Mouse (Mus musculus) ovary, adult 10 weeks (tissue): ENCODE data around the gene Tnnt1. TPM values are rescaled to one million over a fixed set of nuclear protein-coding genes. Genes with fewer than 3 reads are reported as not detected.

Source experiments
- polyA plus RNA-seq: library from polyadenylated mRNA; stranded (reverse); fragments of 350-450 nt; fragmentation: Illumina TruSeq; extraction: RNeasy Lipid Tissue Mini Kit (QIAGEN cat#74804); gene quantifications from one replicate; pipeline ENCODE4 v1.2.3, GENCODE M21; 2014

Tnnt1 gene
- 0.74 TPM for polyA plus RNA-seq

DNA sequence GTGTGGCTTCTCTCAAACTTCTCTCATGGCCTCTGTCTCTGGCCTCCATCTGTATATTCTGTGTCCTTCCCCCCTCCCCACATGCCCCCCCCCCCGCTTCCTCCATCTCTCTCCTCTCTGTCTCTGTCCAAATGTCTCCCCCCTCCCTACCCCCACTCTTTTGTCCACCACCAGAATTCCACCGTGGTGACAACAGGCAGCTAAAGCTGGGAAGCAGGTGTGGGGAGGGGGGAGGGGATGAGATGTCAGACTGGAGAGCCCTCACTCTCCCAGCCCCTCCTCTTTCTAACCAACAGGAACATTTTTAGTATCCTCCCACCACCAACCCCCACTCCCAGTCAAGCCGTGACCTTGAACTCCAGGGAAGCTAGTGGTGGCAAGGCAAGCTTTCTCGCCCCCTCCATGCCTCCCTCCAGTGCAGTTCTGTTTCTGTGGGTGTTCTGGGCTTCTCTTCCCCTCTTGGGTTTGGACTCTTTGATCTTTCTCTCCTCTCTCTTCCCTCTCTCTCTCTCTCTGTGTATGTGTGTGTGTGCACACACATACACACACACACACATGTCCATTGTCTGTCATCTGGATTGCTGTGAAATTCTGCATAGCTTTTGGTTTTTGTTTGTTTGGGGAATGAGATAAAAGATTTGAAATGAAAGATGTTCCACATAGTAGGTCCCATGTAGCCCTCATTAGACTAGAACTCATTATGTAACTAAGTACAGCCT, at the start of gene Tnnt1:
Tnnt1 (minus strand) TSS at position 51 of the 719 bp plus-strand sequence.

DNA sequence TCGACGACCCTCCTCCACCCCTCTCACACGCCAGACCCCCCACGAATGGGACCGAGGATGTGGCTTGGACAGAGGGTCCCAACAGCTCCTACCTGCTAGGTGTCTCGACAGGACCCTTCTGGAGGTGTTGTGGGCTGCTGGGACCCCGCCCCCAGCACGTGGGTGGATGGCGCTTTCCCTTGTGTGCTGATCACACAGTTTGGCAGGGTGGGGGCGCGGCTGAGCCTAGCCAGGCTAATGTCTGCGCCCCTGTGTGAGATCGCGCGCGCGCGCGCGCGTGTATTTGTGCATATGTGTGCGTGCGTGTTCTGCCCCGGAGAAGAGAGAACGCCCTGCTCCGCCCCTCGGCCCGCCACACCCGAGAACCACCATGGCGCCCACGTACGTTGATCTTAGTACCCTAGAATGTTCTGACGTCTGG, 31.0 kb upstream of the Tnnt1 start, which contains the start of gene Syt5:
Syt5 (minus strand) TSS at position 321 of the 421 bp plus-strand sequence.

DNA sequence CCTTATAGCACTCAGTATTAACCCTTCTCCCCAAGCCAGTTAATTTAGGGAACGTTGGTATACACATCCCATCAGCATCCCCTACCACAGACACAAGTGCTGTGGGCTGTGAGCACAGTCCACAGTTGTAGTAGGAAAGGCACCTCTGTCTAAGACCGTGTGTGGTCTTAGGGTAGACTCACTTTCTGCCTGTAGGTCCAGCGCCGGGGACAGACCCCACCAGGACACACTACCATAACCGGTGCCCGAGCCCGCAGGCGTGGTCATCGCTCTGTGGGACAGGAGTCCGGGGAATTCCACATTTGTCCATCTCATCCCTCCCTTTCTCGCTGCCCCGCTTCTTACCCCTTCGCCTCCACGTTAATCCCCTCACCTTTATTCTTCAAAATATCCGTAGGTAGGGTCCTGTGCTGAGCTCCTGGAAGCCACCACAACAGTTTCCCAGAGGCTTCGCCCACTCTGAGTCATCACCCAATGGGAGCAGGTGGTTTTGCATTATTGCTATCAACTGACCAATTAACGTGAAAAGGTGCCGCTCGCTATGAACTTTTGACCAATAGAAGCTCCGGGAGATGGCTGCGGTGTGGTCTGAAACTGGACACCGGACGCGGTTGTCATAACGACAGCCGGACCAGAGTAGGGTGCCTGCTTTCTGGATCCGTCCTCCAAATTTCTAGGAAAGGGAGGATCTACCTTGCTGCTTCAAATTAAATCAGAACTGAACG, 16.0 kb upstream of the Tnnt1 start, which contains the start of gene Dnaaf3:
Dnaaf3 (minus strand) TSS at position 449 of the 725 bp plus-strand sequence.

DNA sequence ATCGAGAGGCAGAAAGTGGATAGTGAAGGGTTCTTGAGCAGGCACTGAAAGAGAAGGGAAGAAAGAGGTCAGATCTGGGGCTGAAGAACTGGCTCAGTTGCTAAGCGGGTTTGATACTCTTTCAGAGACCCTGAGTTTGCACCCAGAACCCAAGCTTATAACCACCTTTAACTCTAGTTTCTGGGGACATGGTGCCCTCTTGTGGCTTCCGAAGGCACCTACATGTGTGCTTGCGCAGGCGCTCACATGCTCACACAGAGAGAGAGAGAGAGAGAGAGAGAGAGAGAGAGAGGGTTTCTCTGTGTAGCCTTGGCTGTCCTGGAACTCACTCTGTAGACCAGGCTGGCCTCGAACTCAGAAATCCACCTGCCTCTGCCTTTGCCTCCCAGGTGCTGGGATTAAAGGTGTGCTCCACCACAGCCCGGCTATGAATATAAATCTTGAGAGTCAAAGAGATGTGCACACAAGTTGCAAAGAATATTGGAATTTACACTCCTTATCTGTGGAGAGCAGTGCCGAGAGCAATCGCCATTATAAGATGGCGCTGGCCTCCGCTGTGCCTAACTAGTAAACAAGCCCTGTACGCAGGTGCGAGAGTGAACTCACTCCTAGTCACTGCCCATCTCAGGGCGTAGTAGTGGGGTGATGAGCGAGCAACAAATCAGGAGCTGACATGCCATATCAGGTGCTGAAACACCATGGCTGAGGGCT, 8.2 kb upstream of the Tnnt1 start, which contains the start of gene Tnni3:
Tnni3 (minus strand) TSS at position 18 of the 711 bp plus-strand sequence.

DNA sequence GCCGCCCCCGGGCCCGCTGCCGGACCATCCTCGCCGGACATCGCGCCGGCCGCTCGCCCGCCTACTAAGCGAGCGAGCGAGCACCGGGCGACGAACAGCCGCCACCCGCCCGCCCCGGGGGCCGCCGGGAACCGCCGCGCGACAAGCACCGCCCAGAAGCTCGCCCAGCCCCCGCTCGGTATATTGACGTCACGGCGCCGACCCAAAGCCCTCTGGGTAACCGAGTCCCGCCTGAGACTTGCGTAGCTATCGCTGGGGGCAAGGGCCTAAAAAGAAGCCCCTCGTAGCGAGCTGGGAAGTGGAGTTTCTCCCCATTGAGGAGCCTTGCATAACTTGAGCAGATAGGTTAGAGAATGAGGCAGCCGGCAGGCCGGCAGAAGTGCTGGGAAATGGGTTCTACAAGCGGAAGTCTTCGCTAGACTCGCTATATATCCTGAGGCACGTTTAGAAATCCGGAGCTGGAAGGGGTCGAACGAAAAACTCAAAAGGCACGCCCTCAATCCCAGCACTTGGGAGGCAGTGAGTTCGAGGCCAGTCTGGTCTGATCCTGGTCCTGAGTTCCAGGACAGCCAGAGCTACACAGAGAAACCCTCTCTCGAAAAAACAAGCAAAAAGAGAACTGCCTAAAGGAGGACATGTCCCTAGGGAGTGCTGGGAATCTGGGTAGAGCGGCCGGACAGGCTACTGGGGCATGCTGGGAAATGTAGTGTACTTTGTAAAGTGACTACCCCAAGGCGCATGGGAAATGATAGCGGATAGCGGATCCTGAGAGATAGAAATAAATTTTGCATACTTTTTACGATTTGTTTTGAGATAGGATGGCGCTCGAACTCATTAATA, 14.4 kb downstream of the Tnnt1 start, which contains the start of gene Ppp1r12c:
Ppp1r12c (minus strand) TSS at position 123 of the 840 bp plus-strand sequence.

DNA sequence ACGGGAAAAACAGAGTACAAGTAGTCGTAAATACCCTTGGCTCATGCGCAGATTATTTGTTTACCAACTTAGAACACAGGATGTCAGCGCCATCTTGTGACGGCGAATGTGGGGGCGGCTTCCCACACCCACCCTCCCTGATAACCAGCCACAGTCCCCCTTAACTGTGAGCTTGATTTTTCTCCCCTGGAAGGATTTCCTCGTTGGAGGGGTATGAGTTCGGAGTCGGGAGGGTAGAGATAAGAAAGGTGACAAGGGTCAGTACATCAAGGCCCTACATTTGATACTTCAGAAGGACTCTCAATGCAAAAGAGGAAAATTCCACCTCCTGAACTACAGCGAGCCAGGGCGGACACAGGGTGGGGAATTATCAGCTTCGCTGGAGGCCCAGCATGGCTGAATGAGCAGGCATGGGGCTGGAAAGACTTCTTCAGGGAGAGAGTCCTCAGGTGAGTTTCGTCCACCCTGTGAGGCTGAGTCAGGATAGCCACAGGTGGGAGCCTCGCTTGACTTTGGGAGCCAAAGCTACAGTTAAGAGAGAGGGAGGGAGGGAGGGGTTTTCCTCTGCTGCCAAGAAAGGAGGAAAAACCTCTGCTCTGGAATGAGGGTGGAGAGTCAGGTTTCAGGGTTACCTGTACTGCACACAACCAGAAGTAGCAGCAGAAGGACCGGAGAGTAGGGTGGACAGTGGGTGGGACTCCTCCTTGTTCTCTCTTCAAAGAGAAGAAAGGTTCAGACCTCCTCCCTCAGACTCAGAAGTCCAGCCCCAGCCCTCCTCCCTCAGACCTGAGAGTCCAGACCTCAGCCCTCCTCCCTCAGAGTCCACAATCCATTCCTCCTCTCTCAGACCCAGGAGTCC, 55.4 kb downstream of the Tnnt1 start, which contains the start of gene Eps8l1:
Eps8l1 (plus strand) TSS at position 99 of the 859 bp plus-strand sequence.

Other genes with a start within 250 kb of the Tnnt1 start
- 1.7 TPM for gene Ncr1, start 178.7 kb downstream of the Tnnt1 start, polyA plus RNA-seq
- 0.20 TPM for gene Gp6, start 118.6 kb downstream of the Tnnt1 start, polyA plus RNA-seq
- gene Rdh13, start 70.7 kb downstream of the Tnnt1 start, polyA plus RNA-seq, result 6.3 TPM
- 2.7 TPM for gene Eps8l1, start 55.7 kb downstream of the Tnnt1 start, polyA plus RNA-seq
- gene Ppp1r12c, start 14.7 kb downstream of the Tnnt1 start, polyA plus RNA-seq, result 3.7 TPM
- gene Tnni3, start 7.8 kb upstream of the Tnnt1 start, polyA plus RNA-seq, result 9.6 TPM
- gene Dnaaf3, start 16.1 kb upstream of the Tnnt1 start, polyA plus RNA-seq, result not detected
- 0.26 TPM for gene Syt5, start 31.2 kb upstream of the Tnnt1 start, polyA plus RNA-seq
- not detected for gene Ptprh, start 87.7 kb upstream of the Tnnt1 start, polyA plus RNA-seq
- not detected for gene Tmem86b, start 115.0 kb upstream of the Tnnt1 start, polyA plus RNA-seq
- gene Ppp6r1, start 142.6 kb upstream of the Tnnt1 start, polyA plus RNA-seq, result 10.6 TPM
- not detected for gene Hspbp1, start 168.7 kb upstream of the Tnnt1 start, polyA plus RNA-seq
- 0.40 TPM for gene Brsk1, start 174.2 kb upstream of the Tnnt1 start, polyA plus RNA-seq
- not detected for gene Tmem150b, start 208.9 kb upstream of the Tnnt1 start, polyA plus RNA-seq
- gene Kmt5c, start 223.7 kb upstream of the Tnnt1 start, polyA plus RNA-seq, result 1.2 TPM
- not detected for gene Cox6b2, start 236.7 kb upstream of the Tnnt1 start, polyA plus RNA-seq